Mouse (Mus musculus): ENCODE measurements around the gene Fkbpl.

The Fkbpl gene

GRCm38 (mm10) chr17:34644608-34645007 is at the start of gene Fkbpl:
Gene Fkbpl (plus strand): TSS chr17:34644764.
- in situ Hi-C loops (cut with MboI, MseI) = no loop called here

- in situ Hi-C loops (cut with MboI, MseI) = loop anchor here in 1 of 2 experiments (25.0 kb wide), 1 partner anchor 1666 kb away; the partner anchor contains the start of genes Rpp21 and Trim39
These were observed 48.5 kb upstream of the Fkbpl start for GRCm38 (mm10) chr17:34596098-34596497.

- in situ Hi-C loops (cut with MboI, MseI) = loop anchor here in 1 of 2 experiments (25.0 kb wide), 1 partner anchor 1665 kb away; the partner anchor contains the start of genes Rpp21 and Trim39
These were observed 46.9 kb upstream of the Fkbpl start, which contains the start of gene Ager for GRCm38 (mm10) chr17:34597566-34598095. Gene Ager (plus strand): TSS chr17:34597862.

GRCm38 (mm10) chr17:34599891-34600290 is 44.7 kb upstream of the Fkbpl start:
- in situ Hi-C loops (cut with MboI, MseI) = loop anchor here in 1 of 2 experiments (5.0 to 25.0 kb wide), 2 partner anchors 483 to 1662 kb away; partner anchors contain the start of genes H2-DMa, Rpp21 and Trim39

- in situ Hi-C loops (cut with MboI, MseI) = loop anchor here in 1 of 2 experiments (5.0 kb wide), 1 partner anchor 484 kb away; the partner anchor contains the start of gene H2-DMa
These were observed 42.8 kb upstream of the Fkbpl start for GRCm38 (mm10) chr17:34601796-34602195.

- in situ Hi-C loops (cut with MboI, MseI) = loop anchor here in 1 of 2 experiments (5.0 kb wide), 1 partner anchor 486 kb away; the partner anchor contains the start of gene H2-DMa
These were observed 41.0 kb upstream of the Fkbpl start, which contains the start of gene Rnf5 for GRCm38 (mm10) chr17:34603375-34604060. Gene Rnf5 (minus strand): TSS chr17:34603690.

GRCm38 (mm10) chr17:34604061-34604508 is 40.5 kb upstream of the Fkbpl start, which contains the start of gene Agpat1:
Gene Agpat1 (plus strand): TSS chr17:34604262.
- in situ Hi-C loops (cut with MboI, MseI) = loop anchor here in 1 of 2 experiments (5.0 kb wide), 1 partner anchor 487 kb away; the partner anchor contains the start of gene H2-DMa

- in situ Hi-C loops (cut with MboI, MseI) = loop anchor here in 1 of 2 experiments (5.0 kb wide), 1 partner anchor 487 kb away; the partner anchor contains the start of gene H2-DMa
These were observed 39.9 kb upstream of the Fkbpl start for GRCm38 (mm10) chr17:34604511-34605237.

GRCm38 (mm10) chr17:34605609-34606008 is 39.0 kb upstream of the Fkbpl start:
- in situ Hi-C loops (cut with MboI, MseI) = no loop called here

GRCm38 (mm10) chr17:34606186-34607039 is 38.2 kb upstream of the Fkbpl start:
- in situ Hi-C loops (cut with MboI, MseI) = no loop called here

GRCm38 (mm10) chr17:34607997-34608396 is 36.6 kb upstream of the Fkbpl start:
- in situ Hi-C loops (cut with MboI, MseI) = no loop called here

- in situ Hi-C loops (cut with MboI, MseI) = no loop called here
These were observed 33.5 kb upstream of the Fkbpl start for GRCm38 (mm10) chr17:34611050-34611449.

- in situ Hi-C loops (cut with MboI, MseI) = no loop called here
These were observed 31.4 kb upstream of the Fkbpl start for GRCm38 (mm10) chr17:34613054-34613645.

GRCm38 (mm10) chr17:34613830-34614229 is 30.7 kb upstream of the Fkbpl start:
- in situ Hi-C loops (cut with MboI, MseI) = no loop called here

GRCm38 (mm10) chr17:34615871-34616270 is 28.7 kb upstream of the Fkbpl start, which contains the start of gene Egfl8:
Gene Egfl8 (minus strand): TSS chr17:34615971.
- in situ Hi-C loops (cut with MboI, MseI) = no loop called here

- in situ Hi-C loops (cut with MboI, MseI) = no loop called here
These were observed 25.6 kb upstream of the Fkbpl start for GRCm38 (mm10) chr17:34618999-34619398.

- in situ Hi-C loops (cut with MboI, MseI) = no loop called here
These were observed 23.6 kb upstream of the Fkbpl start for GRCm38 (mm10) chr17:34621006-34621405.

- in situ Hi-C loops (cut with MboI, MseI) = no loop called here
These were observed 21.4 kb upstream of the Fkbpl start for GRCm38 (mm10) chr17:34623161-34623560.

GRCm38 (mm10) chr17:34624981-34625380 is 19.6 kb upstream of the Fkbpl start:
- in situ Hi-C loops (cut with MboI, MseI) = no loop called here

All from T-helper 17 cell (primary cell).